Mouse (Mus musculus) gastrocnemius, adult 8-10 months (tissue): ENCODE measurements around the gene Dnaic1. TPM values are rescaled to one million over a fixed set of nuclear protein-coding genes. Genes with fewer than 3 reads are reported as not detected.

ENCODE experiments used
- DNase-seq, 2 experiments: peaks; one replicate each; pipeline ENCODE4 v3.0.0; 2022; ENCODE audit warnings: low spot score in 2 of 2
- total RNA-seq, 4 experiments: library from RNA; stranded (reverse); gene quantifications; 2 replicates each; pipeline ENCODE4 v1.2.4; 2022

The Dnaic1 gene
- total RNA-seq, 4 experiments from 2014 or later = 0.88 to 1.1 (median 0.94) TPM; not detected in 1

- DNase-seq = no peak
Measured at GRCm38 (mm10) chr4:41634631-41635030, 65.1 kb downstream of the Dnaic1 start.

DNA sequence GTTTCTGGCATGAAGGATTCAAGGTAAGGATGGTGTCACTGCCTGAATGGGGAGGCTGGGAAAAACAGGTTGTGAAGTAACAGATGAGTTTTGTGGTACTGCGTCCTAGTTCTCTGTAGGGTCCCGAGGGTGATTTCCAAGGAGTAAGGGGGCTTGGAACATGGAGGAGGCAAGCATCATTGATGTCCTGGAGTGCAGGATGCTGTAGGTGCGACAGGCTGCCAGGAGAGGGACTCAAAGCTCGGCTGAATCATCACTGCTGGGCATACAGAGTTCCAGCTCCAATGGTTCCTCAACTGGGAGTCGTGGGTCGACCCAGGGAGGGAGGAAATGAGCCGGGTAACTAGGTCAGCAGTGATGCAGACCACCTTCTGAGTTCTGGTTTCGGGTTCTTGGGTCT, 65.6 kb downstream of the Dnaic1 start:
- DNase-seq = no peak

DNA sequence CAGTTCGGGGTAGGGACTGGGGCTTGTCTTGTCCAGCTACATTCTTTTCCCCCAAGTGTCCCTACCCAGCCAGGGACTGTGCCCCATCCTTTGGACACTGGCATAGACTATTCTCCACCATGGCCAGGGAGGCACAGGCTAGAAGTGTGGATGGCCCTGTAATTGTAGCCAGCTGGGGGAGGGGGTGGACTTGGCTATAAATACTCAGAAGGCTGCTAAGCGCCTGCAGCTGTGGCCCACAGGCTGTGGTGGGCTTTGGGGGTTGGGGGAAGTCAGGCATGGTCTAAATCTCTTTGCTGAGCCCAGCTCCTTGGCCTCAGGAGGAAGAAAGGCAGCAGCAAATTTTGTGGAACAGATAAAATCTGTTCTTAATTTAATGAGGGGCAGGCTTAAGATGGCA, 66.3 kb downstream of the Dnaic1 start:
- no peak for DNase-seq

DNA sequence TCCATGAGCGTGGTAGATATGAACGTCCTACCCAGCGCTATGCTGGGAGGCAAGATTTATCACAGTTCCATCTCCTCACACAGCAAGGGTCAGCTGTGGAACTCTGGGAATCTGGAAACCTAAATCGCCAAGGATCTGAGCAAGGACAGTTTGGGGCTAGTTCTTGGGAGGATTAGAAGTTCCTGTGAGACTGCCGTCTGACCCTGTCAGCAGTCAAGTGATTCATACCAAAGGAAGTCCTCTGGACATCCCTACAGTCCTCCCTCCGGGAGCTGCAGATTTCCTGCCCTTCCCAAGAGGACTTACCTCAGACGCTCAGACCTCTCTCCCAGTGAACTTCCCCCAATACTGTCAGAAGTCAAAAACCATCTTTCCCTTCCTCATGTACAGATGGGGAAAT, 66.8 kb downstream of the Dnaic1 start:
- DNase-seq = no peak

GRCm38 (mm10) chr4:41636882-41637635, 67.5 kb downstream of the Dnaic1 start:
- no peak for DNase-seq

DNA sequence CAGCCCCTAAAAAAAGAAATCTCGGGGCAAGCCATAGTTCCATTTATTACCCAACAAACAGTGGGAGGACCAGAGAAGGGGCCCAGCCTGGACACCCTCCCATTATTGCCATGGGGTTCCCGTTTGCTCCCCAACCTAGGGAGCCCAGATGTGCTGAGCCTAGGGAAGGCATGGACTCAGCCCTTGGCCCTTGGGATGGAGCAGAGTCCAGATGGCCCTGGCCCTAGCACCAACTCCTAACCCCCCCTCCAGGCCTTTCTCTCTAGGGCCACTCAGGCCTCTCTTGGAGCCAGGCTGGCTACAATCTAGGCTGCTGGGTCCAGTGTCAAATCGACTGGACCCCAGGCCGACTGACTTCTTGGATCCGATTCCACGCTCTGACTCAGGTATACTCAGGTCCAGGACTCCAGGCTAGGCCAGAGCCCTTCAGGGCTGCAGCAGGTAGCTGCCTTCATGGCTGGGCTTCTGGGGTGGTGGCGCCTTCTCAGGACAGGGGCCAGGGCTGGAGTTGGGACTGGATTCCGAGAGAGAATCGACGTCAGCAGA, 68.7 kb downstream of the Dnaic1 start:
- no peak for DNase-seq

GRCm38 (mm10) chr4:41638828-41639213, 69.2 kb downstream of the Dnaic1 start:
- no peak for DNase-seq

DNA sequence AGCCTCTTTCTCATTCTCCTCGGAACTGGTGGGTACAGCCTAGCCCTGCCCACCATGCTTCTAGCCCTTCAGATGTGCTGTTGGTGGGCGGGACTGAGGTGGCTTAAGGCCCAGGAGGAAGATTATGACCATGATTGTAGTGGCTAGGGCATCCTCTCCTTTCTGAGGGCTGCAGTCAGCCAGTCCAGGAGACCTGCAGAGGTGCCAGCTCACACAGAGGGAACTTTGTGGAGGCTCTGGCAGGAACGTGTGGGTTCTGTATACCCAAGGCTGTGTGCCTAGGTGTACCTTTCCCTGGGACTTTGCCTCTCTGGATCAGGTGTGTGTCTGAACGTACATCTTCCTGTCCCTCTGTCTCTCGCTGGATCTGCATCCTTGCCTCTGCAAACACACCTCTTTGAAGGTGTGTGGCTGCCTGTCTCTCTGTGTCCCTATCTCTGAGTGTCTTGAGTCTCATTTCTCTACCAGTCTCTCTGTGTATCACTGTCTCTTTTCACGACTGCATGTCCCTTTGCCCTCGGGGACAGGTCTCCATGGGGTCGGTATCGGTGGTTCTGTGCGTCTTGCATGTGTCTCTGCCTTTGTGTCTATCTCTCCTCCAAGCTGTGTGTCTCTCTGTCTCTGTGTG, 69.8 kb downstream of the Dnaic1 start:
- no peak for DNase-seq

- peak; percentile 85 to 92 for DNase-seq
Measured at GRCm38 (mm10) chr4:41639913-41640507, 70.4 kb downstream of the Dnaic1 start, which contains the start of gene Enho. Gene Enho, minus strand, starts transcription at chr4:41640324.

DNA sequence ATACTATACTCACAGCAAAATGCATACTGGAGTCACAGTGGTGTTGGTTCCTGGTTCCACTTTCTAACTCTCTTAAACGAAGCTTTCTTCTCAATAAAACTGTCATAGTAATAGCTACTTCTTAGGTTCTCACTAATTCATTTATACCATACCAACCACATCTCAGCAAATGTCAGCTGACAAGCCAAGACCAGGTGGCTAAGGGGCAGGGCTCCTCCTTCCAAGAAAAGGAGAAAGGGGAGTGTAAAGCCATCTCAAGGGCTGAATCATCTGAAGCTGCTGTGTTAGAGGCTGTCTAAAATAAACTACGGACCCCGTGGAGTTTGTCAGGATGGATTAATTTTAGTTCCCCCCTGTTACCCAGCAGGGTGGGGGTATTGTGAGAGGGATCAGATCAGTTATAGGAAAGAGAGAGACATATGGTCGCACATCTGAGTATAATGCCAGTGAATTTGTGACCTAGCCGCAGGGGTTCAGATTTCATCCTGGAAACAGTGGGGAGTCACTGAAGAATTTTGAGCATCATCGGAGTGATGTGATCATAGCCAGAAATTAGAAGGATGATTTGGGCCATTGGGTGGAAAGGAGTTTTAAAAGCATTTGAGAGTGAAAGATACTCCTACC, 71.7 kb downstream of the Dnaic1 start:
- DNase-seq = no peak

DNA sequence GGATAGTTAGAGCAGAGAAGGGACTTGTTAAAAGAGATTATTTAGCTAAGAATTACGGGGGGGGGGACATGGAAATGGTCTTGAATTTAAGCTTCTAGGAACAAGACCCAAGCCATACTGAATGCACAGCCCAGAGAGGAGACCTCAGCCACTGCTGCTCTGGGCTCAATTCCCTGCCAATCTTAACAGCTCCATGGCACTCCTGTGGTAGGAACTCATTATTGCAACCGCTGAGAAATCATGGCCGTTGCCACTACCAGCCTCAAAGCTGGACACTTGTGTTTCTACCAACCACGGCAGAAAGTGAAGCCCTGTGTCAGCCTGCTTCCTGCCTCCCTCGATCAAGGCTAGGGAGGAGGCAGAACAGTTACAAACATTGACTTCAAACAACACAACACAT, 75.9 kb downstream of the Dnaic1 start:
- no peak for DNase-seq

GRCm38 (mm10) chr4:41648157-41648556, 78.6 kb downstream of the Dnaic1 start:
- DNase-seq = no peak

DNA sequence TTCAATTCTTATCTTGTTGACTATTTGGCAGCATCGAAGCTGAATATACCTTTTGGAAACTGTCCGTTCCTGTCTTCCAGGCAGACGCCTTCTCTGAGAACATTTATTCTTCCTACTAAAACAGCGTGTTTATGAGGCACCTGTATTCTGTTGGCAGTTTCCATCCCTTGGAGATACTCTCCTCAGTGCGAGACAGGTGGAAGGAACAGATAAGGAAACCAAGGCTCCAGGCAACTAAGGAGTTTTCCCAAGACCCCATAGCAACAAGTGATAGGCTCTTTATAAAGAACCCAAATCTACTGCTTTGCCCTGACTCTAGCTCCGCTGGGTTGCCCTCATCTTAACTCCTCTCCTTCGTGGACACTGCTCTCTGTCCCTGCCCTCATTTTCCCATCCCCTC, 79.1 kb downstream of the Dnaic1 start:
- no peak for DNase-seq

- DNase-seq = peak; percentile 46 to 63
Measured at GRCm38 (mm10) chr4:41653296-41653695, 83.7 kb downstream of the Dnaic1 start.

DNA sequence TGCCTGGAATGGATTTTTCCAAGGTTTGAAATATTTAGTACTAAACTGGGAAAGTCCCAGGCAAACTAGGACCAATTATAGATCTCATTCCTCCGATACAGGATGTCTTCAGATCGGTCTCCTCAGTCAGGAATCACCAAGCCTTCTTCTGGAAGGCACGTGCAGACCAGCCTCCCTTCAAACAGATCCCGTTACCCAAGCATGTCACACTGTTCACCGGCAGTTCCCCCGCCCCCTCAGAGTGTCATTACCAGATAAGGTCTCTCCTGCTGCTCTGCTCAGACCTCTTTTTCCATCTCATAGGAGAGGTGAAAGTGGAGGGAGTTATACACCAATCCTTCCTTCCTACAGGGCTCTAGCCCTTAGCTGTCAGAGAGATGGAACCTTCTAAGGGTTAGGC, 84.2 kb downstream of the Dnaic1 start:
- DNase-seq = no peak

DNA sequence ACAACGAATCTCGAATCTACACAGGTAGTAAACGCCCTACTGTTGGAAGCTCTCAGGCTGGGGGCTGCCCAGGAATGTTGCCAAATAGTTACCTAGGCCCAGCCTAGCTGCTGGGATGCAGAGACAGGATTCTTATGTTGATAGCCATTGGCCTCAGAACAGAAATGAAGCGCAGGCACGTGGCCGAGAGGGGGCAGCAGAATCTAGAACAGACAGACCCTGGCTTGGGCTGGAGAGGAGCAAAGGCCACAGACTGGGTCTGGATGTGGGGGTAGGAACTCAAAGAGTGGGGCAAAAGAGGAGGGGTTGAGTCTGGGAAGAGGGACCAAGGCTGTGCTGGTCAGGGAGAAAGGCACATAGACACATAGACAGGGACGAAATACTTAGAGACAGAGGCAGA, 84.6 kb downstream of the Dnaic1 start:
- DNase-seq = peak; percentile 54 to 61

DNA sequence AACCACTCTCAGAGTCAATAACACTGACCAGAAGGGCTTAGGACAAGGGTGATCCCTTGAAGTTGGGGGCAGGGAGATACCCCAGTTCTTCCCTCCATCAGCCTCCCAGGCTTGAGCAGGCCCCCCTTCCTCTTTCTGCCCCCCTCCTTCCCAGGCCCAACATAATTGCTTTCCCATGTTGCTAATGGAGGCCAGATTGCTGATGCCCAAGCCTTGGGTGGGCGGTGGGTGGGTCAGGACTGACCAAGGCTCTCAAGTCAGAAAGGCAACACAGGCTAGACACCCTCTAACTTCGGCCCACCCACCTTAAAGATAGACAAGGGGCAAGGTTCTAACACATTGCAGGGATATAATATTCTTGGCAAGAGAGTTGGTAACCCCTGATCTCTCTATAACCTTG, 86.0 kb downstream of the Dnaic1 start:
- no peak for DNase-seq

DNA sequence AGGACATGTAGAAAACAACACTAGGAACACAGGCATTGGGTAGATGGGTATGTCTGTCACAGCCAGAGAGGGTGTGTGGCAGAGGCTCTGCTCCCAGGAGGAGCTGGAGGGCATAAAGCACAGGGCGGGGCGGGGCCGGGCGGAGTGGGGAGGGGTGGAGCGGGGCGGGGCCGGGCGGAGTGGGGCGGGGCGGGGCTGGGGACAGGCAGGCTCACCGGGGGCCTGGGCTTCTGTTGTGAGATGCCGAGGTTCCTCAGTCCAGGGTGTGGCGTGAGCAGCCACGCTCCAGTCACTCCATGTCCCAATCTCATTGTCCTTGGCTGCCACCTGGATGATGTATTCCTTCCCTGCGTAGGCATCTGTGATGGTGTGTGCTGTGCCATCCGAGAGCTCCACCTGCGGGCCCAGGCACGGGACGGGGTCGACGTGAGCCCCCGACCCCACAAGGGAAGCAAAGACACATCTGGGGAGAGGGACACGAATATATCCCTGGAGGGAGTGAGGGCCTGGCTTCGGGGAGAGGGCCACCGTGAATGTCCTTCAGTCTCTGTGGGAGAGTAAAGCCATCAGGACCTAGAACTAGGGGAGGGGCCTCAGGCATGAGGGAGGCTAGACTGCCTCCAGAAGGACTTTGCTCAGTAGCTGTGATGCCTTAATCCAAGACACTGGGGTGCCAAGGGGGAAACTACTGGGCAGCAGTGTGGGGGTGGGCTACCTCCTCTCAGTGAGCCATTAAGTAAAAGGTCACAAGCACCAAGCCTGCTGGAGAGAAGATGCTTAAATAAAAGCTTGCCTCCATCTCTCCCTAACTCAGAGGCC, 89.2 kb downstream of the Dnaic1 start:
- no peak for DNase-seq

GRCm38 (mm10) chr4:41659556-41659955, 90.0 kb downstream of the Dnaic1 start:
- no peak for DNase-seq

DNA sequence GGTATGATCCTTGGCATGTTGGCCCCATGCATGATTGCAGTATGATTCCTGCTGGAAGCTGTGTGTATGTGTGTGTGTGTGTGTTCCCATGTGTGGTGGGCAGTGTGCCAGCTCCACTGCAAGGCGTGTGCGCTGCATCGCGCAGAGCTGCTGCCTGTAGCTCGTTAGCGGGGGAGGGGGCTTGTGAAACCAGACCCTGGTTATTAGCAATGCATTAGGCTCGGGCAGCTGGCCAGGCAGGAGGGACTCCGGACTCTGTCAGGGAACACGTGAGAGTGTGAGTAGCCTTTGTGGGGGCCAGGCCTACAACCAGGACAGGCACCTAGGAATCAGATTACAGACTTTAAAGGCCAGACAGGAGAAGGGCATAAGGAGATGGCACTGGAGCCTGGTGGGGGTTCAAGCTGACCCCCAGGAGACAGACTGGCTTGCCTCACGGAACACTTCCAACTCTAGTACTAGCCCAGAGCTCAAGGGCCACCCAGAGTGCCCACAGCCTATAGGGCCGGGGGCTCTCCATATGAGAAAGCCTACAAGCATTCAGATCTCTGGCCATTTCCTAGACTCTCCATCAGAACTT, 91.4 kb downstream of the Dnaic1 start:
- no peak for DNase-seq

- DNase-seq = no peak
Measured at GRCm38 (mm10) chr4:41662723-41663122, 93.1 kb downstream of the Dnaic1 start.
